Comparison of ENCODE assay signal across 27 mouse cellular contexts in genomic region chr6:73372901-73373300, GRCm38 (mm10).
DNase-seq lines count a peak whose midpoint lies in the region; ATAC-seq and TF ChIP-seq lines count a peak whose summit lies in the region.
"Had no signal": no experiment of that assay in that cellular context is flagged by ENCODE, and none has a peak within 500 bp of the region (broad histone marks: within the 10 kb centered on the region; RNA-seq: fewer than 3 reads in every experiment).

No protein-coding gene starts in this region.

- no peak overlapping the region for H3K9ac ChIP-seq in kidney, embryonic 15.5 days
- H3K9ac ChIP-seq: heart, embryonic 13.5 days; hindbrain, embryonic 13.5 days; limb, embryonic 15.5 days; liver, embryonic 14.5 days; neural tube, embryonic 13.5 days; stomach, embryonic 15.5 days had no signal

- H3K27me3 ChIP-seq in kidney, adult 2 months (replicated peaks; ENCODE audit: control insufficient read depth, insufficient read depth, low read length) = no peaks in the 10 kb centered on the region
- H3K27me3 ChIP-seq in kidney, embryonic 15.5 days = 0 out of 2 replicates have a peak, but pooled peaks cover 3% of the 10 kb centered on the region
- H3K27me3 ChIP-seq in embryonic facial prominence, embryonic 10.5 days (replicated peaks; ENCODE audit: low read depth, poor library complexity, severe bottlenecking) = peaks cover 17% of the 10 kb centered on the region
- H3K27me3 ChIP-seq: hindbrain, embryonic 13.5 days; limb, embryonic 15.5 days; stomach, embryonic 15.5 days had no signal

- no peak for TF ChIP-seq POLR2A in kidney, adult 2 months (IDR thresholded peaks at IDR 0.05; ENCODE audit: low read depth, low read length)

- DNase-seq in kidney, adult 2 months = peak; percentile 5
- DNase-seq in brain, adult 2 months (ENCODE audit: low read depth, low spot score) = peak; percentile 56
- DNase-seq in cerebellum, adult 11-12 months = peak; percentile 55
- DNase-seq in cerebellum, postnatal 10 days = peak; percentile 75 to 76
- DNase-seq in layer of hippocampus, postnatal 36 days = no peak
- DNase-seq in embryonic facial prominence, embryonic 10.5 days (ENCODE audit: low spot score) = no peak
- DNase-seq: adrenal gland, postnatal 36 days; B cell, adult 2 months; kidney, adult 8-10 months; kidney, postnatal 14 days; retina, postnatal 1 day; thymus, postnatal 25 days had no signal

- H3K9me3 ChIP-seq in kidney, embryonic 15.5 days (replicated peaks) = no peaks in the 10 kb centered on the region
- H3K9me3 ChIP-seq in embryonic facial prominence, embryonic 10.5 days = peaks cover 7% of the 10 kb centered on the region; the same call in 1 of the 2 replicates
- H3K9me3 ChIP-seq: heart, embryonic 13.5 days; hindbrain, embryonic 13.5 days; limb, embryonic 15.5 days; midbrain, embryonic 10.5 days; neural tube, embryonic 13.5 days; stomach, embryonic 15.5 days had no signal

- no peaks in the 10 kb centered on the region for H3K36me3 ChIP-seq in kidney, adult 2 months (ENCODE audit: control insufficient read depth, insufficient read depth, low read length)
- no peaks in the 10 kb centered on the region for H3K36me3 ChIP-seq in kidney, embryonic 15.5 days
- no peaks in the 10 kb centered on the region for H3K36me3 ChIP-seq in embryonic facial prominence, embryonic 10.5 days (replicated peaks)
- H3K36me3 ChIP-seq: forebrain, embryonic 10.5 days; G1E; heart, embryonic 13.5 days; hindbrain, embryonic 13.5 days; limb, embryonic 15.5 days; midbrain, embryonic 10.5 days; neural tube, embryonic 13.5 days; stomach, embryonic 15.5 days had no signal

- no peak for TF ChIP-seq CTCF in kidney, adult 2 months (conservative IDR thresholded peaks at IDR 0.05; ENCODE audit: insufficient read depth, insufficient read length, low read depth, low read length)

- 86% methylated on average over 5 of the region's 5 CpGs for WGBS in kidney, adult 2 months
- WGBS in kidney, embryonic 15.5 days = 84% methylated on average over 5 of the region's 5 CpGs
- 87% methylated on average over 5 of the region's 5 CpGs for WGBS in embryonic facial prominence, embryonic 10.5 days

- no peak for ATAC-seq in kidney, embryonic 15.5 days (replicated peaks; ENCODE audit: low FRiP score)
- ATAC-seq: inflammation-experienced regulatory T-cells, adult 6 months; midbrain, embryonic 16.5 days; Patski had no signal

- no peak overlapping the region for H3K4me2 ChIP-seq in kidney, embryonic 15.5 days
- H3K4me2 ChIP-seq: heart, embryonic 13.5 days; hindbrain, embryonic 13.5 days; limb, embryonic 15.5 days; neural tube, embryonic 13.5 days; stomach, embryonic 15.5 days had no signal

- no peak overlapping the region for H3K27ac ChIP-seq in kidney, adult 2 months (ENCODE audit: insufficient read depth, low read depth, low read length)
- H3K27ac ChIP-seq in kidney, embryonic 15.5 days = no peak overlapping the region
- no peak overlapping the region for H3K27ac ChIP-seq in embryonic facial prominence, embryonic 10.5 days (replicated peaks)
- H3K27ac ChIP-seq: forebrain, embryonic 10.5 days; heart, embryonic 13.5 days; hindbrain, embryonic 13.5 days; layer of hippocampus, adult 2 months; limb, embryonic 15.5 days; liver, embryonic 14.5 days; midbrain, embryonic 10.5 days; neural tube, embryonic 13.5 days; stomach, embryonic 15.5 days had no signal

- H3K4me3 ChIP-seq in kidney, adult 2 months (ENCODE audit: insufficient read depth, low read depth, low read length) = no peak overlapping the region
- no peak overlapping the region for H3K4me3 ChIP-seq in kidney, embryonic 15.5 days (replicated peaks)
- H3K4me3 ChIP-seq in embryonic facial prominence, embryonic 10.5 days = no peak overlapping the region
- H3K4me3 ChIP-seq: forebrain, embryonic 10.5 days; heart, embryonic 13.5 days; hindbrain, embryonic 13.5 days; layer of hippocampus, adult 2 months; limb, embryonic 15.5 days; midbrain, embryonic 10.5 days; myocyte; neural tube, embryonic 13.5 days; stomach, embryonic 15.5 days had no signal

- no peaks in the 10 kb centered on the region for H3K4me1 ChIP-seq in kidney, adult 2 months (ENCODE audit: control insufficient read depth, insufficient read depth, low read length)
- peaks cover 10% of the 10 kb centered on the region for H3K4me1 ChIP-seq in kidney, embryonic 15.5 days
- H3K4me1 ChIP-seq in embryonic facial prominence, embryonic 10.5 days = peaks cover 6% of the 10 kb centered on the region
- H3K4me1 ChIP-seq: stomach, embryonic 15.5 days had no signal

Comparison
In these comparisons a context has a peak if more than half of its experiments do, and no peak if none do; other contexts are left out.
1. DNase-seq: peak in kidney, adult 2 months (single experiment), brain, adult 2 months (single experiment), cerebellum, adult 11-12 months (single experiment) and cerebellum, postnatal 10 days (2 of 2); none in layer of hippocampus, postnatal 36 days (0 of 2) and embryonic facial prominence, embryonic 10.5 days (single experiment).